Mouse (Mus musculus) gastrocnemius, postnatal 14 days (tissue): ENCODE data around the gene Arid2. TPM values are rescaled to one million over a fixed set of nuclear protein-coding genes. Genes with fewer than 3 reads are reported as not detected.
"Not testable (repeated sequence)": the region's sequence is repeated elsewhere in the genome, so short reads cannot be mapped to it uniquely, and the experiment has no call there.

ENCODE experiments used
- DNase-seq: peaks from one replicate; pipeline ENCODE4 v3.0.0; 2021; ENCODE audit warnings: mixed read lengths
- intact Hi-C: fragments of 180-260 bp; cut with DNase I; formaldehyde crosslinking; loops from one replicate; pipeline ENCODE4 v1.15.1; 2025; ENCODE audit warnings: low total_unique reads
- long read RNA-seq, 2 experiments: library from polyadenylated mRNA; stranded (forward); transcript quantifications; one replicate each; pipeline ENCODE4 v2.0.0; 2021
- total RNA-seq, 2 experiments: library from RNA; stranded (reverse); gene quantifications; 2 replicates each; pipeline ENCODE4 v1.2.3; 2021

The Arid2 gene
- 10 to 100 TPM; 19.0 to 20.3 TPM for total RNA-seq
- long read RNA-seq, experiment 1, full-length matches to known transcripts: 3 of 9 reads
- long read RNA-seq, experiment 1, partial matches to known transcripts: 4 of 9 reads
- long read RNA-seq, experiment 1, other reads (novel, unspliced or antisense): 2 of 9 reads
- long read RNA-seq, experiment 2, full-length matches to known transcripts: 3 of 9 reads
- long read RNA-seq, experiment 2, partial matches to known transcripts: 6 of 9 reads
- long read RNA-seq, experiment 2, other reads (novel, unspliced or antisense): 0 of 9 reads

DNA sequence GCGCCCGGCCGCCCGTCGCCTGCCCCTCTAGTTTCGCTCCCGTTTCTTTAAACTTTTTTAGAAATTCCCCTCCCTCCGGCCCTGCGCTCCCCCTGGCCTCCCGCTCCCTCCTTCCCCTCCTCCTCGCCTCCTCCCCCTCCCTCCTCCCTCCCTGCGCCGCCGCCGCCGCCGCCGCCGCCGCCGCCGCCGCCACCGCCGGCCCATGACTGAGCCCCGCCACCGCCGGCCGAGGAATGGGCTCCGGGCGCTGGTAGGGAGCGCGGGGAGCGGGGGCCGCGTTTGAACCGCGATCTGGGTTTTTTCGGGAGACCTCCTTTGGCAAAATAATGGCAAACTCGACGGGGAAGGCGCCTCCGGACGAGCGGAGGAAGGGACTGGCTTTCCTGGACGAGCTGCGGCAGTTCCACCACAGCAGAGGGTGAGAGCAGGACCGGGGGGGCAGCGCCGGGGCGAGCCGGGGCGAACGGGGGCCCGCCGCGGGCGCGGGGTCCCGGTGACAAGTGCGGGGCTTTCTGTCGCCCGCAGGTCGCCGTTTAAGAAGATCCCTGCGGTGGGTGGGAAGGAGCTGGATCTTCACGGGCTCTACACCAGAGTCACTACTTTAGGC lies at the start of gene Arid2:
Gene Arid2, plus strand, starts transcription at position 150 of the 607 bp plus-strand sequence.
- peak; percentile 77 for DNase-seq
- intact Hi-C loops: no loop called here

DNA sequence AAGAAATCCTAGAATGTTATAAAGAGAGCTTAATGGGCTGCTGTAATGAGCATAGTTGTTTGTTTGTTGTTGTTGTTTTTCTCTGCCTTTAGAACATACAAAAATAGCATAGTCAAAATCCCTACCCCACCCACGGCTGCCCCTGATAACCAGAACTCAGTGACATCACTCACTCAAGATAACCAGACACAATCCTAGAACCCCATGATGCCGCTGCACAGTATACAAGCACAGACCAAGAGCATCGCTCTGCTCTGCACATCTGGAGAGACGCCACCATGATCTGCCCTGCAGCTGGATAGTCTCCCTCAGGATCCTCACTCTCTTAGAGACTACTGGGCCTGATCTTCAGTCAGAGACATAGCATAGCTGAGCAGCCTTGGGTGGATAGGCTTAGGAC lies 49.2 kb upstream of the Arid2 start:
- intact Hi-C loops: no loop called here
- DNase-seq: no peak

DNA sequence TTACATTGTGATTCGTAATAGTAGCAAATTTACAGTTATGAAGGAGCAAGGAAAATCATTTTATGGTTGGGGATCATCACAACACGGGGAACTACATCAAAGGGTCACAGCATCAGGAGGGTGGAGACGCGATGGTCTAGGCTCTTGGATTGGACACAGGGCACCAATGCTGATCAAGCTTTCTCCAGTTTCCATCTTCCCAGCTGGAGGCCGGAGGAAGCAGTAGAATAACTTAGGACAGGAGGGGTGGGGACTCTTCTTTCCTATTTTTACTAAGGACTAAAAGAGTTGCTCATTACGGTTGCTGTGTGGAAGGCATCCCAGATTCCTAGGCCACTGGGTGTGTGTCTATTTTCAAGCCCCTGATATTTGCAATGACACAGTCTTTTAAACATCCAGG lies 43.1 kb upstream of the Arid2 start:
- intact Hi-C loops: no loop called here
- no peak for DNase-seq

DNA sequence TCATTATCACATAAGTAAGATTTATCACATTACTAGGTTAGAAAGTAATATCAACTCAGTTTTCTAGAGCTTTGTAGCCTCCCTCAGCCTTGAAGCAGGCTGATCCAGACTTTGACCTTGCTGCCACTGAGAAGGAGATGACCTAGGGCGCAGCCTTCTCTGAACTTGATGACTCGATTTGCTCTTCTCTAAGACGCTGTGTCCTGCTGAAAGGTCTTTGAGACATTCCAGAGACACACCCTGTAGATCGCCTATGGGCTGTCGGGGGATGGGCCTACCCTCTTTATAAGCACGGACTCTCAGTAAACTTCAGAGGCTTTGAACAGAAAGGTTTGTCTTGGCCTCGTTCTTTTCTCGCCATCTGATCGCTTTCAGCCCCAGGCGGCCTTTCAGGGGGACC lies 42.6 kb upstream of the Arid2 start:
- intact Hi-C loops, DNase-seq: not testable (repeated sequence)

DNA sequence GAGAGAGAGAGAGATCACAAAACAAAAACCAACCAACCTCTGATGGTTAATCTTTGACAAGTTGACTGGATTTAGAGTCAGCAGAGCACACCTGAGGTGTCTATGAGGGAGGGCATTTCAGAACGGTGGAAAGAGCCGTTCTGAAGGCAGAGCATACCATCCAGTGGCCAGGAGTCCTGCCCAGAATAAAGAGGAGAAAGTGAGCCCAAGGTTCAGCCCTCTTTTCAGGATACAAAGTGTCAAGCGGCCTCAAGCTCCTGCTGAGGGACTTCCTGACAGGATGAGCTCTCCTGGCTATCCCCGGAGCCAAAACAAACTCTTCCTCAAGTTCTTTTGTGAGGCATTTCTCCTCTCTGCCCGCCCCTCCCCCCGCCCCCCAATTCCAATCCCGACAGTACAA lies 33.5 kb upstream of the Arid2 start:
- no peak for DNase-seq
- intact Hi-C loops: no loop called here

DNA sequence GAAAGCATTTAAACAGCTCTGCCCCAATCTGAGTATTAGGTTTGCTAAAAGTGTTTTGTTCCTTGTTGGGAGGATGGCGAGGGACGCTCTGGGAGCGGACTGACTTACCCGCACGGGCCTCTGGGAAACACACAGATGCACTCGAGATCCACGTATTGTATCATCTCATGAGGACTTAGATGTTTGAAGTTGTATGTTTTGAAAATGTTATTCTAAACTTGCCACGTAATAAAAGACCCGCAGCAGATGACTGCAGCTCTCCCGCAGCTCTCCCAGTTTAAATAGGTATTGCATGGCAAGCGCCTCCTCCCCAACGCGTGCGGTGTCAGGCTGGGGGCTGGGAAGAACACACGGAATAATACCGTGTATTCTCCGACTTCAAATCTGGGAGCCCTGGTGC lies 33.0 kb upstream of the Arid2 start:
- no peak for DNase-seq
- intact Hi-C loops: no loop called here

DNA sequence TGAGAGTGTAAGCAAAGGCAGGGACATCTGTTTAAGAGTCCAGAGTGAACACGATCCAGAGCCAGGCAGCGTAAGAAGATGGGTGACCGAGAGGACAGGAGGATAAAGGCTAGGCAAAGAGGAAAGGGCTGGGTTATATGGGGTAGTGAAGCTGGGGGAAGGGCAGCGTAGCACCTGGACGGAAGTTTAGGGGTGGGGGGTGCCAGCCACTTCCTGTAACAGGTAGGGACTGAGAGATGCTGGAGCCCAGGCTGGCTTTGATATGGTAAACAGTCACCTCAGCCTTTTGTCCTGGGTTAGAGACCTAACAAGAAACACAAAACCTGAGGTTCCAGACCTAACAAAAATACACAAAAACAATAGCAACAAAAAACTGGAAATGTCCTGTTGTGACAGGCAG lies 29.5 kb upstream of the Arid2 start:
- intact Hi-C loops: no loop called here
- no peak for DNase-seq

DNA sequence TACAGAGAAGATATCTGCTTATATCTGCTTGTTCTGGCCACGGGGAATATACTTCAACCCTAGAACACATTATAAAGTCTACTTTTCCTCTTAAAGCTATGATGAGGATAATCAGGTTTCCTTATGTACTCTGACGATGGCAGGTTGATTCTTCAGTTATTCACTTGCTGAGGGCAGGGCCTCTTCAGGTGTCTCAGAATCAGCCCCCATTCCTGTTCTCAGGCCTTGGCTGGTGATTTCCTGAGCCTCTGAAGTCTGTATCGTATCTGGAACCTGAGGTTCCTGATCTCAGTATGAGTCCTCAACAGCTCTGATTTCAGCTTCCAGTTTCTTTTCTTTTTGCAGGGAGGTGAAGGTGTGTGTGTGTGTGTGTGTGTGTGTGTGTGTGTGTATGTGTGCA lies 22.7 kb upstream of the Arid2 start:
- DNase-seq: no peak
- intact Hi-C loops: no loop called here

DNA sequence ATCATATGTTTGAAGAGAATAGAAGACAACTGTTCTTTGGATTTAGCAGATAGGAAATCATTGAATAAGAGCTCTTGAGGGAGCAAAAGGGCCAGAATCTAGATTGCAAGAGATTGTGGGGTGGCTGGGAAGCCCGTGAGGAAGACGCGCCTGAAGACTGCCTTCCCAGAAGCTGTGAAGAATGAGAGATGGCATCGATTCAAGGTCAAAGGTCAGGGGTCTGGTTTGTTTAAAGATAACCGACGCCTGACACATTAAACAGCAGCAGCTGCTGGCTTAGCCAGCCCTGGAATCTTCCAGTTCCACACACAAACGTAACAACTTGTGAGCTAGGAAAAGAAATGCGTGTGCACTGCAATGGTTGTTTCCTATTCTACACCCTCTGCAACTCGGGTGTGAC lies 19.4 kb upstream of the Arid2 start:
- no peak for DNase-seq

DNA sequence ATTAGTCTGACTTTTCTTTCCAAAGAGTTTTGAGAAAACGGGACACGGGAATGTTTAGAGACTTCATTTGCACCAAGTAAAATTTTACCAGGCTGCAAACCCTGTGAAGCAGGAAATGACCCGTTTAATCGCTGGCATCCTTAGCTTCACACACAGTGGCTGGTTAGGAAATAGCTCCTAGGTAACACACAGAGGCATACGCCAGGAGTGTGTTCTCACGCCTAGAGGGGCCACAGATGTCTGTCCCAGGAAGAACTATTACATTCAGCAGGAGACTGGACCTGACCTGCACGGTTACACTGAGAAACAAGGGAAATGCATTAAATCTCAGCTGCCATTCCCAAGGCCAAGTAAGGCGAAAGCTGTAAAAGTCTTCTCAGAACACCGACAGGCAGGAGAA lies 18.7 kb upstream of the Arid2 start:
- intact Hi-C loops: no loop called here
- no peak for DNase-seq

More for the DNA sequence above, 19.4 kb upstream of the Arid2 start:
- intact Hi-C loops: no loop called here

DNA sequence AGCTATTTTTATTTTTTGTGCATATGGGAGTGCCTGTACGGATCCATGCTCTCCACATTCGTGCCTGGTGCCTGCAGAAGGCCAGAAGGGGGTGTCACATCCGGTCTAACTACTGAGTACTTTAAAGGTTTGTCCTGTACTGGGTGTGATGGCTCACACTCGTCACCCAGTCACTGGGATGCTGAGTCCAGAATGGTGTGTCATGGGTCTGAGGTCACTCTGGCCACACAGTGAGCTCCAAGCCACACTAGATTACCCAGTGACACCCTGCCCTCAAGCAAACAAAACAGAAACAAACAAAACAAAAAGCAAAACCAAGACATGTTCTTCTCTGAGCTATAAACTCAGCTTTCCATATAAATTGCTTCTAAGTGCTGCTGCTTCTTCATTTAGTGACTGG lies 17.9 kb upstream of the Arid2 start:
- intact Hi-C loops: no loop called here
- no peak for DNase-seq

DNA sequence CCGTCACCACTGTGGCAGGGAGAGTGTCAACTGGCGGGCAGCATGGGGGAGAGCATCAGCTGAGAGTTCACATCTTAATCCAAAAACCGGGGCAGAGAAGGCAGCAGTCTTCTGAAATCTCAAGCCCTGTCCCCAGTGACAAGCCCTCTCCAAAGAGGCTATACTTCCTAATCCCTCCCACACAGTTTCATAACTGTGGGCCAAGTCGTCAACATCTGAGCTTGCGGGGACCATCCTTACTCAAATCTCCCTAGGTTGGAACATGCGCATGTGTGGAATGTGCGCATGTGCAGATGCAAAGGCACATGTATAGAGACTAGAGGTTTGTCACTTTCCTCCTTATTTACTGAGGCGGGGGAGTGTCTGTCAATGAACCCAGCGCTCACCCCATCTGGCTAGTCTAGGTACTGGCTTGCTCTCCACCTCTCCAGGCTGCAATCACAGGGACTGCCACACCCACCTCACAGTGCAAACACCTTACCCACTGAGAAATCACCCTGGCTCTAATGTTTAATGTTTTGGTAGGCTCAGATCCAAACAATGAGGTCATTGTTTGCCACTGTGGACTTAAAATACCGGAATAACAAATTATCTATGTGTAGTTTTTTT lies 16.9 kb upstream of the Arid2 start:
- intact Hi-C loops: no loop called here
- DNase-seq: no peak

DNA sequence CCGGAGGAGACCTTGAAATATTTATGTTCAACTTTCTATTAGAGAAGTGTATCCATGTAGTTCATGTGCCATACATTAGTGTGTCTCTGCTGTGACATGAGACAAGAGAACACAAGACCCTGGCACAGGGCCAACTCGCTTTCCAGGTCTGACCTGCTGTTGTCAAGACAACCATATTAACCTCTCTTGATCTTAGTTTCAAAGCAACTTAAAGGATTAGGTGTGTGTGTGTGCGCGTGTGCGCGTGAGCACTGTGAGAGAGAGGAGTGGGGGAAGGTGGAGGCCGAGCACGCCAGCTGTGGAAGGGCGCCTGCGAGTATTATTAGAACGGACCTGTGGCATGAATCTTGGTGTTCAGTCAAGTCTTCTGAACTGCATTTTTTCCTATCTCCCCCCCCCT lies 15.0 kb upstream of the Arid2 start:
- no peak for DNase-seq
- intact Hi-C loops: no loop called here

DNA sequence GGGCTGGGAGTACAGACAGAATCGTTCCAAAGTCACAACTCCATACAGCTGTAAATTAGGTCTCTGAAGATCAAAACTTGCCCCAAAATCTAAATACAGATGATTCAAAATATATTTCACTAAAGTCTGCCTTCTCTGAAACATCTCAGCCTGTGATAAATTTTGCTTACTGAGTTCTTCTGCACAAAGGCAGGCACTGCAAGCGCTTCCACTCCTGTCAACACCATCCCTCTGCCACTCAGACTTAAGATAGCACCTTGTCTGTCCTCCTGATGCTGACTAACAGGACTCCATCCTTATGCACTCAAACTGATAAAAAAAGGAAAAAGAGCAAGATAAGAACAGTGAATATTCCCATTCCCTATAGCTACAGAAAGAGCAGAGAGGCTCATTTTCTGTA lies 13.0 kb upstream of the Arid2 start:
- intact Hi-C loops: no loop called here
- no peak for DNase-seq

DNA sequence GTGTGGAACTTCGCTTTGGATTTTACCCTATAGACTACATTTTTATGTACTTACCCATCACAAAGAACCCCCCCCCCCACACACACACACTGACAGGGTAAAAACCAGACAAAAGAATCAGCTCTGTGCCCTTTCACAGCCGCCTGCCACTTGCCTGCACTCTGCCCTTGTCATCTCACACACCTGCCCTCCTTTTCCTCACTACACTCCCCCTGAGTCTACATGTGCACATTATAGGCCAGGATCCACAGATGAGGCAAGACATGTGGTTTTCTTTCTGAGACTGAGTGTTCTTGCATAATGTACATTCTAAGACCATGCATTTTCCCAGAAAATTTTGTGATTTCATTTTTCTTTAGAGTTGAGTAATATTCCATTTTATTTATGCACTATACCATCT lies 12.1 kb upstream of the Arid2 start:
- intact Hi-C loops: no loop called here
- DNase-seq: no peak

DNA sequence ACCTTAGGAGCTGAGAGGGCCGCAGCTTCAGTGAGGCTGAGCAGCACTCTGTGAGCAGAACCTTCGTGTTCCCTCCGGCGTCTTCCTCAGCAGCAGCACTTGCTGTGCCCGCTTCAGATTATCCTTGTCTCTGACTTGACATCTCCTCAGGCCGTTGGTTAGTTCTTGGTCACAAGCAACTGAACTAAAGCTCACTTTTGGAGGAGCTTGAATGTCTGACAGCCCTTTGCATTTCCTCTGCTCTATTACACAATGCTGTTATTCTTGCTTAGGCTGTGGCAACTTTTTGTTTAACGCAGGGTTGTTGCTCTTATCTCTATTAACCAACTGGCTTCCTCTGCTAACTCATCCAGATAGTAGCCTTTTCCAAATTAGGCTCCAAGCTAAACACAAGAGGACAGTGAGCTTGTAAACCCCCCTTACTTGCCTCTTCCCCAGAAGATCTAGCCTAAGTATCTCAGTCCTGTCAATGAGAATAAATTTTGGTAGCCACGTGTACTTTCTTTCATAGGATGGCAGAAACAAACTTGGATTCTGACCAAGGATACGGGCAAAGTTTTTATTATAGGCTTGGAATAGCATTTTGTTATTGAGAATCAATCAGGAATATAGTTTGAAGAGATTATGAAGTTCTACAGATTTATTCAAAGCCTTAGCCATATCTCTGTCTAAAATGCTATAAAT lies 11.4 kb upstream of the Arid2 start:
- intact Hi-C loops: no loop called here
- no peak for DNase-seq

DNA sequence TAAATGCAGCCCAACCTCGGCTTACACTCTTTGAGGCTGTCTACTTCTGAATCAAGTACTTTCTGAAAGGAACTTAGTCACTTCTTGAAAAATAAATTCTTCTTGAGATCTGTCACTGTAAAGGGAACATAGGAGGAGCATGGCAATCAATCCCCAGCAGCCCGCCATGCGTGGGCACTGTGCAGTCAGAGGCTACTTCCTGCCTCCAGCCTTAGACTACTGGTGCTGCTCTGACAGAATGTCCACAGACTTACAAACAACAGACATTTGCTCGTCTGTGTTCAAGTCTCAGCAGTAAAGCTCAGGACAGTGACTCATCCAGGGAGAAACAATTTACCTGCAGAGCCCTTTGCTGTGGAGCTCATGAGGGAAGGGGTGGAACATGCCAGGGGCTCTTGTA lies 10.3 kb upstream of the Arid2 start:
- no peak for DNase-seq
- intact Hi-C loops: no loop called here

DNA sequence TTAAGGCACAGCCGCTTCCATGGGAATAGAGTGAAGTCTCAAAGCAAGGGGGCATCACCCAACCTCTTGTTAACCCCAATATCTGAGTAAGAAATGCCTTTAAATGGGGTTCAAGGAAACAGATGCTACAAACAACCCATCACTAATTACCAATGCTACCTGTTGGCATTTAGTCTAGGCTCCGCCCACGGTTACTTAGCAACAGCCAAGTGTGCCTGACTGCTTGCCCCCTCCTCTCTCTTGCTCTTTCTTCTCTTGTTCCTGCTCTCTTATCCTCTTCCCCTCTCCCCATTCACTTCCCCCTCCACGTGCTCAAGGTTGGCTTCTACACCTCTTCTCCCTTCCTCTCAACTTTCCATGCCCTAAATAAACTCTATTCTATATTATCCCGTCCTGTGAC lies 6.1 kb upstream of the Arid2 start:
- DNase-seq: no peak
- intact Hi-C loops: no loop called here

DNA sequence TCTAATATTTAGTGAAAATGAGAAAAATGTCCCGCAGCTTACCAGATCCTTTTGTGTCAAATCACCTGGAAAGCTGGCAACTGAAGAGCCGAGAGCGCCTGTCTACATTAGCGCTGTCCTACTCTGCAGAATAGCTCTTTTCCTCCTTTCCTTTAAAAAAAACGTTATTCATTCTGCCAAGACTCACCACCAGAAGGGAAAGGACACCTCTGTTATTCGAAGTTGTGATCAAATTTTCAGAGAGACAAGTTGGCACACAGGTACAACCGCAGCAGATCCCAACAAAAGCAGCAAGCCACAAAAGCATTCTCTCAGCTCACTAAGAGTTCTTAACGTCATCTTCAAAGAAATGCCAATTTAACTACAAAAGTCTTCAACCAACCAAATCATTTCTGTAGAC lies 4.2 kb upstream of the Arid2 start:
- intact Hi-C loops: no loop called here
- no peak for DNase-seq

DNA sequence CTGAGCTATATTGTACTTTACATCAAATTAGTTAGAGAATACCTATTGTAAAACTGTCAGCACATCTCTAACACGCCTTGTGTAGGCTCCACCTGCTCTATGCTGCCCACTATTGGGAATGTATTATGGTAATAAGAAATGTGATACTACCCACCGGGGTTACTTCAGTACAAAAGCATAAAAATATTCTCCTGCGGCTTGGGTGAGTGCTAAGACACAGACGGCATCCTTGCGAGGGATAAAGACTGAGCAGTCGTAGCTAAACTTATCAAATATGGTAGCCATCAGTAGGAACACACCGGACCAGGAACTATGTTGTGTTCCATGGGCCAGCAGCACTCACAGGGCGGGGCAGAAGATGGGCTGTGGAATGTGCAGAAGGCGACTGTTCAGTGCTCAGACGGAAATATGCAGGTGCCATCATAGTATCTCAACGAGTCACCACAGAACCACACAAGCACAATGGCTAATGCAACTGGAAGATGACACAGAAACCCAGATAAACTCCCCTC lies 3.3 kb upstream of the Arid2 start:
- DNase-seq: peak; percentile 22
- intact Hi-C loops: no loop called here
